Mouse (Mus musculus) duodenum, adult 2 months (tissue): Measurements from ENCODE around the gene Lbx1. TPM values are rescaled to one million over a fixed set of nuclear protein-coding genes. Genes with fewer than 3 reads are reported as not detected.

Experiments used
- polyA plus RNA-seq: library from polyadenylated mRNA; depleted of rRNA; stranded (reverse); fragments of >200 nt; gene quantifications from 2 replicates; pipeline ENCODE4 v1.2.3, GENCODE M21; 2012; ENCODE audit warnings: low replicate concordance; rRNA removed

Gene Lbx1
- 0.04 TPM in 1 of 2 replicates, not detected in the other for polyA plus RNA-seq

GRCm38 (mm10) chr19:45235766-45236362, at the start of gene Lbx1:
Gene Lbx1 (minus strand): TSS chr19:45235812.

Other genes with a start within 250 kb of the Lbx1 start
- 290 and 406 TPM in 2 replicates for gene Sema4g, start 246.7 kb downstream of the Lbx1 start, polyA plus RNA-seq
- gene Twnk, start 230.1 kb downstream of the Lbx1 start, polyA plus RNA-seq, result 4.6 and 5.2 TPM in 2 replicates
- 169 and 174 TPM in 2 replicates for gene Mrpl43, start 229.4 kb downstream of the Lbx1 start, polyA plus RNA-seq
- 65.6 and 89.6 TPM in 2 replicates for gene Lzts2, start 221.4 kb downstream of the Lbx1 start, polyA plus RNA-seq
- 0.31 and 1.4 TPM in 2 replicates for gene Pdzd7, start 190.1 kb downstream of the Lbx1 start, polyA plus RNA-seq
- 4.5 and 10.4 TPM in 2 replicates for gene Sfxn3, start 188.3 kb downstream of the Lbx1 start, polyA plus RNA-seq
- gene Kazald1, start 160.6 kb downstream of the Lbx1 start, polyA plus RNA-seq, result 2.1 TPM in 2 replicates
- not detected in 2 replicates for gene Tlx1, start 85.1 kb downstream of the Lbx1 start, polyA plus RNA-seq
- 1.7 and 2.8 TPM in 2 replicates for gene Btrc, start 127.9 kb upstream of the Lbx1 start, polyA plus RNA-seq